Mouse (Mus musculus) kidney, postnatal 36 days (tissue): ENCODE measurements around the gene Olfr598.
"Not testable (repeated sequence)": the region's sequence is repeated elsewhere in the genome, so short reads cannot be mapped to it uniquely, and the experiment has no call there.

Experiments
- DNase-seq, 2 experiments: peaks; one replicate each; pipeline ENCODE4 v3.0.0; 2021 to 2022; ENCODE audit warnings: mixed read lengths in 2 of 2

Olfr598 gene

GRCm38 (mm10) chr7:103323268-103323667 lies at the start of gene Olfr598:
Gene Olfr598 (plus strand): TSS chr7:103323568.
- DNase-seq, result no peak

- DNase-seq, result not testable (repeated sequence)
Measured at GRCm38 (mm10) chr7:103305348-103305747, 18.0 kb upstream of the Olfr598 start, which contains the start of gene Olfr596. Gene Olfr596 (plus strand): TSS chr7:103305648.

- DNase-seq, result not testable (repeated sequence)
Measured at GRCm38 (mm10) chr7:103316015-103316414, 7.4 kb upstream of the Olfr598 start, which contains the start of gene Olfr597. Gene Olfr597 (plus strand): TSS chr7:103316315.

- no peak for DNase-seq
Measured at GRCm38 (mm10) chr7:103335617-103336016, 12.2 kb downstream of the Olfr598 start, which contains the start of gene Olfr599. Gene Olfr599 (plus strand): TSS chr7:103335917.

- no peak for DNase-seq
Measured at GRCm38 (mm10) chr7:103349569-103349968, 26.2 kb downstream of the Olfr598 start, which contains the start of gene Olfr600. Gene Olfr600 (minus strand): TSS chr7:103349669.

- DNase-seq, result no peak
Measured at GRCm38 (mm10) chr7:103362555-103362954, 39.2 kb downstream of the Olfr598 start, which contains the start of gene Olfr601. Gene Olfr601 (minus strand): TSS chr7:103362655.
